Mouse (Mus musculus): ENCODE measurements around the gene Cts8. TPM values are rescaled to one million over a fixed set of nuclear protein-coding genes. Genes with fewer than 3 reads are reported as not detected.

Gene Cts8
- not detected in 2 replicates for polyA plus RNA-seq (2015; fragmentation: Nextera tagmentation; extraction: Ambion mirVana)

- Histone ChIP-seq H3K9ac (ENCODE audit: low read depth, low read length) (no peak within 1 kb of the TSS), H3K27me3 (replicated peaks; ENCODE audit: control insufficient read depth, insufficient read depth, low read length) (no peaks in the 10 kb centered on the region), H3K27ac (ENCODE audit: low read length) (no peak within 1 kb of the TSS), H3K4me3 (ENCODE audit: low read length) (no peak within 1 kb of the TSS), H3K4me2 (ENCODE audit: low read depth, low read length) (no peak within 1 kb of the TSS), H3K9me3 (ENCODE audit: control insufficient read depth, low read length) (no peaks in the 10 kb centered on the region), H3K36me3 (ENCODE audit: control insufficient read depth, insufficient read depth, low read length) (no peaks in the 10 kb centered on the region), H3K4me1 (ENCODE audit: control insufficient read depth, insufficient read depth, low read length) (no peaks in the 10 kb centered on the region)
- 82% methylated on average over 2 of the region's 2 CpGs for WGBS
- ATAC-seq, result no peak
These were observed at the start of gene Cts8 for GRCm38 (mm10) chr13:61255258-61255657. Cts8 (minus strand) TSS chr13:61255358.

GRCm38 (mm10) chr13:61288739-61289138 lies 33.6 kb upstream of the Cts8 start, which contains the start of gene Gm49398:
Gm49398 (minus strand) TSS chr13:61288839.
- Histone ChIP-seq H3K9me3 (ENCODE audit: control insufficient read depth, low read length) (no peaks in the 10 kb centered on the region), H3K27me3 (replicated peaks; ENCODE audit: control insufficient read depth, insufficient read depth, low read length) (no peaks in the 10 kb centered on the region), H3K9ac (ENCODE audit: low read depth, low read length) (no peak within 1 kb of the TSS), H3K4me3 (ENCODE audit: low read length) (no peak within 1 kb of the TSS), H3K36me3 (ENCODE audit: control insufficient read depth, insufficient read depth, low read length) (no peaks in the 10 kb centered on the region), H3K27ac (ENCODE audit: low read length) (no peak within 1 kb of the TSS), H3K4me1 (ENCODE audit: control insufficient read depth, insufficient read depth, low read length) (no peaks in the 10 kb centered on the region), H3K4me2 (ENCODE audit: low read depth, low read length) (no peak within 1 kb of the TSS)
- 87% methylated on average over 2 of the region's 2 CpGs for WGBS
- no peak for ATAC-seq

DNA sequence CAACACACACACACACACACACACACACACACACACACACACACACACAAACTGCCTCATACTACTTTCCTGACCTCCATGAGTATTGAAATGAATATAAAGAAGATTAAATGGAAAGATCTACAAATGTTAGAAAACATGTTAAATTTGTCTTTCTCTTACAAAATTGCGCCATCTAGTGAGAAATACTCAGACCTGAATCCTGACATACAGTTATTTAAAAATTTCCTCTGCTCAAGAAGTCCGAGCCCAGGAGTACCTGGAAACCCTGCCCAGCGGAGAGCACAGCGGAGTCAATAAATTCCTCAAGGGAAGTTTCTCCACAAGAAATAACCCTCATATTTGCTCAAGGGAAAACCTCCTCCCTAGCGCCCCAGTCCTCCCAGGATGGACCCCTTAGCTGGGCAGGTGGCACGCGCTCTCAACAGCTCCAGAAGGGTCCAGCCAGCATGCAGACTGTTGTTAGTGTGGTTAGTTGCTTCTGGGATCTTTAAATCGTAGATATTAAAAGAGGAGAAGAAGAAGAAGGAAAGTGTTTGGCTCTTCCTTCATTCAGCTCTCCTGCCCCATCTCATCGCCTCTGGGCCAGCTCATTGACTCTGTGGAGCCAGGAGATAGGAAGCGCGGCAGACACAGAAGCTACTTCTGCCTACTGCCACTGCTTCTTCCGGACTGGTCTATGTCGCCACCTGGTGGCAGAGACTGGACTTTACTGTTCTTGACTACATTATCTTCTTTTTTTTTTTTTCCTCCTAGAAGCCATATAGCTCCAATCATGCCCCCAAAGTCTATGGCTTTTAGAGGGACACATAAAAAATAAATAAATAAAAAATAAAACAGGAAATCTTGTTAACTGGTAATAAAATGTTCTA lies 13.8 kb downstream of the Cts8 start:
- WGBS, result 57% methylated on average over 13 of the region's 13 CpGs
- Histone ChIP-seq H3K9ac (ENCODE audit: low read depth, low read length) (no peak overlapping the region), H3K27me3 (replicated peaks; ENCODE audit: control insufficient read depth, insufficient read depth, low read length) (no peaks in the 10 kb centered on the region), H3K4me3 (ENCODE audit: low read length) (no peak overlapping the region), H3K4me1 (ENCODE audit: control insufficient read depth, insufficient read depth, low read length) (no peaks in the 10 kb centered on the region), H3K4me2 (ENCODE audit: low read depth, low read length) (no peak overlapping the region), H3K36me3 (ENCODE audit: control insufficient read depth, insufficient read depth, low read length) (no peaks in the 10 kb centered on the region), H3K27ac (ENCODE audit: low read length) (no peak overlapping the region), H3K9me3 (ENCODE audit: control insufficient read depth, low read length) (no peaks in the 10 kb centered on the region)
- ATAC-seq, result no peak

DNA sequence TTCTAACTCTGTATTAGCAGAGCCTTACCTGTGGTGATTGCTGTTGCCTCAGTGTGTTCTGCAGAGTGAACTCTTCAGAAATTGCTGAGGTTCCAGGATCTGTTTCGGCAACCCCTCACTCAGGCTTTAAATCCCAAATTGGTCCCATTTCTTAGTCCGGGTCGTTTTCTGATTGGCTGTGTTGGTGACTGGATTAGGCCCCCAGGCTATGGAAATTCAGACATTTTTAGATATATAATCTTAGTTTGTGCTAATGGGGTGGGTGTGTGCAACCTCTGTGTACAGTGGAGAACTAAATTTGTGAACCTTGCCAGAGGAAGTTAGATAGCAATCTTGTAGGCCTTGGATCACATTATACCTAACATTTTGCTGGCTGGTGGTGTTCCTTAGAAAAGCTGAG lies 51.8 kb downstream of the Cts8 start, which contains the start of gene Cts6:
Cts6 (minus strand) TSS at position 101 of the 400 bp plus-strand sequence.
- Histone ChIP-seq H3K9me3 (ENCODE audit: control insufficient read depth, low read length) (peaks cover 3% of the 10 kb centered on the region; the same call in 1 of the 2 replicates), H3K27me3 (replicated peaks; ENCODE audit: control insufficient read depth, insufficient read depth, low read length) (no peaks in the 10 kb centered on the region), H3K4me3 (ENCODE audit: low read length) (no peak within 1 kb of the TSS), H3K9ac (ENCODE audit: low read depth, low read length) (no peak within 1 kb of the TSS), H3K4me1 (ENCODE audit: control insufficient read depth, insufficient read depth, low read length) (no peaks in the 10 kb centered on the region), H3K36me3 (ENCODE audit: control insufficient read depth, insufficient read depth, low read length) (no peaks in the 10 kb centered on the region), H3K4me2 (ENCODE audit: low read depth, low read length) (no peak within 1 kb of the TSS), H3K27ac (ENCODE audit: low read length) (no peak within 1 kb of the TSS)
- 81% methylated on average over 3 of the region's 3 CpGs for WGBS
- ATAC-seq, result no peak

Other genes starting within 250 kb of the Cts8 start
- gene Ctsj, start 249.4 kb downstream of the Cts8 start, polyA plus RNA-seq (2015; fragmentation: Nextera tagmentation; extraction: Ambion mirVana), result not detected in 2 replicates
- not detected in 2 replicates for gene Ctsq, start 214.7 kb downstream of the Cts8 start, polyA plus RNA-seq (2015; fragmentation: Nextera tagmentation; extraction: Ambion mirVana)
- gene Ctsr, start 91.1 kb downstream of the Cts8 start, polyA plus RNA-seq (2015; fragmentation: Nextera tagmentation; extraction: Ambion mirVana), result not detected in 2 replicates
- not detected in 2 replicates for gene Cts6, start 51.9 kb downstream of the Cts8 start, polyA plus RNA-seq (2015; fragmentation: Nextera tagmentation; extraction: Ambion mirVana)
- gene Gm49398, start 33.5 kb upstream of the Cts8 start, polyA plus RNA-seq (2015; fragmentation: Nextera tagmentation; extraction: Ambion mirVana), result not detected in 2 replicates
- not detected in 2 replicates for gene Cts7, start 102.8 kb upstream of the Cts8 start, polyA plus RNA-seq (2015; fragmentation: Nextera tagmentation; extraction: Ambion mirVana)